Mouse (Mus musculus): Measurements from ENCODE around the gene Ifi204. TPM values are rescaled to one million over a fixed set of nuclear protein-coding genes. Genes with fewer than 3 reads are reported as not detected.

Ifi204 gene
- polyA plus RNA-seq (2014; fragmentation: Illumina TruSeq; extraction: RNeasy Lipid Tissue Mini Kit (QIAGEN cat#74804); ENCODE audit: low read depth, low replicate concordance) = 40.2 TPM

DNA sequence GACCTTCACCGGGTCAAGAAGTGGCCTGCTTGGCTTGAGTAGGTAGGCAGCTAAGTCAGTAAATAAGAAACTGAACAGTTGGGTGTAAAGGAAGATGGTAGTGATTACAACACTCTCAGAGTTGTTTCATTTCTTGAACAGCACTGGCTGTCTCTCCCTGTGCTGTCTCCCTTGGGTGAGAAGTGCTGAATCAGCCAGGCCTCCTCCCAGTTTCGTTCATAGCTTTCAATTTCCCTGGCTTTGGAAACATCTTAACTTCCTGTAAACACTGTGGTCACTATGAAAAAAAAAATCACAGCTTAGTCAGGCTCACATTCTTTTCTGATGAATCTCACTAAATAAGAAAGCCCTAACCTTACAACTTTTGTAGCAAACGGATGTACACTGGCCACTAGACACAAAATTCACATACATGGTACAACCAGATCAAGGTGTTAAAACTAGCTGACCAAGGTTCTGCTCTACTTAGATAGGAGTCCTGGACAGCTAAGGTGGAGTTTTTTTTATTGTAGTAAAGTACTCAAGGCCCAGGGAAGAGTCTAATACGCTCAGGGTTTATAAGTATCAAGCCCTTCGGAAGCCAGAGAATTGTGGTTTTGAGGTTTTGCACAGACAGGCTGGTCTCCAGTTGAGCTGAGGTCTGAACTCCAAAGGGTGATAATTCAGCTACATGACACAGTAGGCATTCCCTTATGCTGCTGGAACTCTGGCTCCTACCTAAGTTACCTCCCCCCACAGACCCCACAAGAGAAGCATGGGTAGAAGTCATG is at the start of gene Ifi204:
TSS of gene Ifi204 (minus strand) at position 96 of the 770 bp plus-strand sequence.

DNA sequence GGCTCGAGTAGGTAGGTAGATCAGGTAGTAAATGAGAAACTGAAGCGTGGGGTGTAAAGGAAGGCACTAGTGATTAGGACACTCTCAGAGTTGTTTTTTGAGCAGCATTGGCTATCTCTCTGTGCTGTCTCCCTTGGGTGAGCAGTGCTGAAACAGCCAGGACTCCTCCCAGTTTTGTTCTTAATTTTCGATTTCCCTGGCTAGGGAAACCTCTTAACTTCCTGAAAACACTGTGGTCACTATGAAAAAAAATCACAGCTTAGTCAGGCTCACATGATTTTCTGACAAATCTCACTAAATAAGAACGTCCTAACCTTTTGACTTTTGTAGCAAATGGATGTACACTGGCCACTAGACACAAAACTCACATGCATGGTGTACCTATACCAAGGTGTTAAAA is 25.1 kb downstream of the Ifi204 start, which contains the start of gene Ifi207:
TSS of gene Ifi207 (minus strand) at position 92 of the 400 bp plus-strand sequence.

Other genes starting within 250 kb of the Ifi204 start
- not detected for gene Ifi214, start 231.0 kb downstream of the Ifi204 start, polyA plus RNA-seq (2014; fragmentation: Illumina TruSeq; extraction: RNeasy Lipid Tissue Mini Kit (QIAGEN cat#74804); ENCODE audit: low read depth, low replicate concordance)
- gene Ifi213, start 167.7 kb downstream of the Ifi204 start, polyA plus RNA-seq (2014; fragmentation: Illumina TruSeq; extraction: RNeasy Lipid Tissue Mini Kit (QIAGEN cat#74804); ENCODE audit: low read depth, low replicate concordance) = 9.6 TPM
- gene Ifi209, start 136.0 kb downstream of the Ifi204 start, polyA plus RNA-seq (2014; fragmentation: Illumina TruSeq; extraction: RNeasy Lipid Tissue Mini Kit (QIAGEN cat#74804); ENCODE audit: low read depth, low replicate concordance) = 11.1 TPM
- 7.4 TPM for gene Ifi208, start 93.3 kb downstream of the Ifi204 start, polyA plus RNA-seq (2014; fragmentation: Illumina TruSeq; extraction: RNeasy Lipid Tissue Mini Kit (QIAGEN cat#74804); ENCODE audit: low read depth, low replicate concordance)
- 13.1 TPM for gene Ifi207, start 25.2 kb downstream of the Ifi204 start, polyA plus RNA-seq (2014; fragmentation: Illumina TruSeq; extraction: RNeasy Lipid Tissue Mini Kit (QIAGEN cat#74804); ENCODE audit: low read depth, low replicate concordance)
- 14.0 TPM for gene Ifi211, start 146.1 kb upstream of the Ifi204 start, polyA plus RNA-seq (2014; fragmentation: Illumina TruSeq; extraction: RNeasy Lipid Tissue Mini Kit (QIAGEN cat#74804); ENCODE audit: low read depth, low replicate concordance)
- gene Mndal, start 175.5 kb upstream of the Ifi204 start, polyA plus RNA-seq (2014; fragmentation: Illumina TruSeq; extraction: RNeasy Lipid Tissue Mini Kit (QIAGEN cat#74804); ENCODE audit: low read depth, low replicate concordance) = 98.6 TPM
- 74.8 TPM for gene Ifi203, start 175.7 kb upstream of the Ifi204 start, polyA plus RNA-seq (2014; fragmentation: Illumina TruSeq; extraction: RNeasy Lipid Tissue Mini Kit (QIAGEN cat#74804); ENCODE audit: low read depth, low replicate concordance)
- not detected for gene Ifi202b, start 215.8 kb upstream of the Ifi204 start, polyA plus RNA-seq (2014; fragmentation: Illumina TruSeq; extraction: RNeasy Lipid Tissue Mini Kit (QIAGEN cat#74804); ENCODE audit: low read depth, low replicate concordance)